Mouse (Mus musculus) heart, postnatal 0 days (tissue): Measurements from ENCODE around the gene Gm21865. TPM values are rescaled to one million over a fixed set of nuclear protein-coding genes. Genes with fewer than 3 reads are reported as not detected.
"Not testable (repeated sequence)": the region's sequence is repeated elsewhere in the genome, so short reads cannot be mapped to it uniquely, and the experiment has no call there.

Experiments used
- ATAC-seq: fragments of 200-750 bp; cut with Nextera tagmentation; 2 replicates; pipeline ENCODE4 v1.8.0; 2017; ENCODE audit warnings: low read depth, moderate number of reproducible peaks, moderate library complexity; ENCODE audit not compliant: insufficient read depth
- DNase-seq: peaks from one replicate; pipeline ENCODE4 v3.0.0-alpha.2; 2016; ENCODE audit warnings: low spot score
- H3K27ac ChIP-seq: fragments of 300-500 bp; sonication (generic); 2 replicates; pipeline ENCODE4 v1.5.1; 2014; ENCODE audit warnings: low read depth, mild to moderate bottlenecking
- H3K27me3 ChIP-seq: fragments of 300-500 bp; sonication (generic); 2 replicates; pipeline ENCODE4 v1.6.1; 2014; ENCODE audit warnings: low read length, mixed read lengths; ENCODE audit not compliant: control insufficient read depth, insufficient read depth
- H3K36me3 ChIP-seq: fragments of 300-500 bp; sonication (generic); replicated peaks from 2 replicates; pipeline ENCODE4 v1.6.1; 2014; ENCODE audit warnings: low read length, mixed read lengths; ENCODE audit not compliant: control insufficient read depth, insufficient read depth
- H3K4me1 ChIP-seq: fragments of 300-500 bp; sonication (generic); 2 replicates; pipeline ENCODE4 v1.6.1; 2014; ENCODE audit warnings: antibody characterized with exemption; ENCODE audit not compliant: control insufficient read depth, insufficient read depth
- H3K4me2 ChIP-seq: fragments of 300-500 bp; sonication (generic); 2 replicates; pipeline ENCODE4 v1.6.1; 2014; ENCODE audit warnings: low read depth, mild to moderate bottlenecking, low read length, moderate library complexity
- H3K4me3 ChIP-seq: fragments of 300-500 bp; sonication (generic); 2 replicates; pipeline ENCODE4 v1.5.1; 2014; ENCODE audit warnings: low read depth, low read length
- H3K9ac ChIP-seq: fragments of 300-500 bp; sonication (generic); replicated peaks from 2 replicates; pipeline ENCODE4 v1.6.1; 2014; ENCODE audit warnings: low read depth, low read length, mixed read lengths
- H3K9me3 ChIP-seq: fragments of 300-500 bp; sonication (generic); replicated peaks from 2 replicates; pipeline ENCODE4 v1.6.1; 2016; ENCODE audit warnings: low read length; ENCODE audit not compliant: control insufficient read depth
- WGBS: fragments of 180-500 bp; shearing (Covaris S2); extraction: QIAGEN DNeasy Blood & Tissue Kit; methylation state at CpG from one replicate; pipeline ENCODE4 v1.1.7; 2014; 5-methylcytosine and 5-hydroxymethylcytosine counted together
- polyA plus RNA-seq: library from polyadenylated mRNA; unstranded; fragments of >200 nt; fragmentation: Nextera tagmentation; extraction: Ambion mirVana; gene quantifications from 2 replicates; pipeline ENCODE4 v1.2.1, GENCODE M21; 2015
- total RNA-seq: library from RNA; depleted of rRNA; stranded (reverse); fragments of >200 nt; gene quantifications from 2 replicates; pipeline ENCODE4 v1.2.3, GENCODE M21; 2014; ENCODE audit warnings: low replicate concordance; rRNA removed

The Gm21865 gene
- total RNA-seq, result not detected in 2 replicates
- polyA plus RNA-seq, result not detected in 2 replicates

DNA sequence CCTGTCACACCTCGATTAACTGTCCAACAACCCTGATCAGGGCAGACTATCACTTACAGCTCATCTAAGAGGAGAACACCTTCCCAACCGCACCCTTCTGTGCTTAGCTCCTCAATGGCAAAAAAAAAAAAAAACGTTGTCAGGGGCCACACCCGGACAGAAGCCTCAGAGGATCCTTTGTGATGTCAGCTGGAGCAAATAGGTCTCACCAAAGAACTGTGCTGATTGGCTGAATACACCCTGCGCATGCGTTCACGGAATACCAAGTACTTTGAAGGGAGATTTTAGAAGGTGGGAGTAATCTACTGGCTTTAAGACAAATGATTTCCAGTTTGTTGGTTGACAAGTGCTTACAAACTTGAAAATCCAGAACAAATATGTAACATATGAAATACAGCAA, at the start of gene Gm21865:
TSS of gene Gm21865 (minus strand) at position 101 of the 400 bp plus-strand sequence.
- not testable (repeated sequence) for H3K4me2 ChIP-seq, H3K27ac ChIP-seq, H3K4me1 ChIP-seq, H3K9me3 ChIP-seq, H3K27me3 ChIP-seq, H3K36me3 ChIP-seq, ATAC-seq, H3K4me3 ChIP-seq, H3K9ac ChIP-seq, DNase-seq
- WGBS, result no CpG with 5 or more reads among the region's 7 CpGs

Other genes with a start within 250 kb of the Gm21865 start
- not detected in 2 replicates for gene Gm21882, start 64.6 kb upstream of the Gm21865 start, total RNA-seq
- not detected in 2 replicates for gene Gm21882, start 64.6 kb upstream of the Gm21865 start, polyA plus RNA-seq